Mouse (Mus musculus): Measurements from ENCODE around the gene Mindy1.

Mindy1 gene

DNA sequence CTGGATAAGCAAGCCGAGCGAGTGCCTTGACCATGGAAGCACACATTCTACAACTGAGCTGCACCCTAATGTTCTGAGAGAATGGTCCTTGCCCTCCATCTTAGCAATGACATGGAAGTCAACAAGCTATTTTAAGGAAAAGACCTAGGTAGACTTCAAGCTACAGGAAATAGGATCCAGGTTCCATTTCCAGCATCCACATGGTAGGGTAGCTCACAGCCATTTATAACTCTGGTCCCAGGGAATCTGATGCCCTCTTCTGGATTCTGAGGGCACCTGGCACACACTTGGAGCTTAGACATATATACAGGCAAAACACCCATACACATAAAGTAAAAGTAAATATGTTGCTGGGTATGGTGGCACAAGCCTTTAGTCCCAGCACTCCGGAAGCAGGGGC lies 15.1 kb upstream of the Mindy1 start:
- ATAC-seq (ENCODE audit: insufficient number of reproducible peaks, low FRiP score, low TSS enrichment), result no peak

DNA sequence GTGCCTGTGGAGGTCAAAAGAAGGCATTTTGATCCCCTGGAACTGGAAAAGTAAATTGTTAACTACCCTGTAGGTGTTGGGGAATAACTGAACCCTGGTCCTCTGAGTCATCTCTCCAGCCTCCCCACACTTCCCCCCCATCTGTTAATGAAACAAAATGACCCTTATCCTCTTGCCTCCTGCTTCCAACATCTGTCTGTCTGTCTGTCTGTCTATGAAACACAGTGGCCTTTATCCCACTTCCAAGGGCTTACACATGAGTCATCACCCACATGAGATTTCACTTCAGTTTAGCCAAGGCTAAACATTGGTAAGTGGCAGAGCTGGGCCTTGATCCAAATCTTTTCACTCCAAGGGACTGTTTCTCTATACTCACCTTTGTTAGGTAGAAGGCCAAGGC lies 13.3 kb upstream of the Mindy1 start:
- ATAC-seq (ENCODE audit: insufficient number of reproducible peaks, low FRiP score, low TSS enrichment), result no peak

DNA sequence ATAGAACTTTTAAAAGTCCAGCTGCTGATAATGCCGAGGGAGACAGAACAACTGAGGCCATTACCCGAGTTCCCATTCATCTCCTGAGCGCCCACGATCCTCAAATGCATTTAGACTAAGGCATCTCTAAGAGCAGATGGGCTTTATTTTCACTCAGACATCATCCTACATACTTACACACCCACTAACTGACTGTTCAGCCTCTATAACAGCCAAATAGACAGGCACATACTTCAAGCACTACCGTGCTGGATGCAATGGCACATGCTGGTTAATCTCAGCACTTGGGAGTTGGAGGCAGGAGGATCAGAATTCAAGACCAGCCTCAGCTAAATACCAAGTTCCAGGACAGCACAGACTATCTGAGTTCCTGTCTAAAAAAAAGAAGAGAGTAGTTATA lies 11.4 kb upstream of the Mindy1 start:
- ATAC-seq (ENCODE audit: insufficient number of reproducible peaks, low FRiP score, low TSS enrichment), result no peak

DNA sequence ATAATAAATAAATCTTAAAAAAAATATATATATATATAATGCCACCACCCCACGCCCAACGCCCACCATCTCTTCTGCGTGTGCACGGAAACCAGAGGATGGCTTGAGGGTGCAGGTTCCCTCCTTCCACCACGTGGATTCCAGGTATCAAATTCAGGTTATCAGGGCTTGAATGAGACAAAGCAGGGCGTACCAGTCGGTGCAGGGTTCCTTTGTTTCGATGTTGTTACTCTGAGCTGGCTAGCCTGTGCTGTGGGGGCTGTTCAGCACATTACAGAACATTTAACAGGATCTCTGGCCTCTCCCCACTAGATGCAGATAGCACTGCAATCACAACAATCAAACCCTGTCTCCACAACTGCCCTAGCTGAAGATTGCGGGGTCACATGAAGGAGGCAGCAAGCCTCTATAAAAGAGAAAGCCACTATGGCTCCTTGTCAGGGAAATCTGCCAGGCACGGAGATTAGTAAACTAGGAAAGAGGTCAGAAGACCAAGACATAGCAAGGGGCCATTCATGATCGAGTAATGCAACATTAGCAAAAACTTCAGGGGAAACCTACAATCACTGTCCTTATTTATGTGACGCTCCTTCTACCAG lies 10.3 kb upstream of the Mindy1 start:
- ATAC-seq (ENCODE audit: insufficient number of reproducible peaks, low FRiP score, low TSS enrichment), result no peak

DNA sequence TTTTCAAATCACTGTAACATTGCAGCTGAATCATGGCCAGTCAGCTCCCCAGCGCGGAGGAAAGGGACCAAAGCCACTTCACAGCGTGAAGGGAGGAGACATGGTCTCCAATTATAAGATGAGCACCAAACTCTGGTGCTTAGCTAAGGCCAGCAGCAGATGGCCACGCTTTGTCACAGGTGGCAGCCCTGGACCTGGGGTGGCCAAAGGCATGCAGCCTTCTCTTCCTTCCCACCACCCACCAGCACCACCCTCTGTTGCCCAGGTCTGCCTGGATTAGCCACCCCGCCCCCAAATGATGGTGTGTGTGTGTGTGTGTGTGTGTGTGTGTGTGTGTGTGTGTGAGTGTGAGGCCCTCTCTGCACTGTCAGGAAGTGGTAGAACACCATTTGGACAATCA lies 7.7 kb upstream of the Mindy1 start:
- ATAC-seq (ENCODE audit: insufficient number of reproducible peaks, low FRiP score, low TSS enrichment), result peak; percentile 92

DNA sequence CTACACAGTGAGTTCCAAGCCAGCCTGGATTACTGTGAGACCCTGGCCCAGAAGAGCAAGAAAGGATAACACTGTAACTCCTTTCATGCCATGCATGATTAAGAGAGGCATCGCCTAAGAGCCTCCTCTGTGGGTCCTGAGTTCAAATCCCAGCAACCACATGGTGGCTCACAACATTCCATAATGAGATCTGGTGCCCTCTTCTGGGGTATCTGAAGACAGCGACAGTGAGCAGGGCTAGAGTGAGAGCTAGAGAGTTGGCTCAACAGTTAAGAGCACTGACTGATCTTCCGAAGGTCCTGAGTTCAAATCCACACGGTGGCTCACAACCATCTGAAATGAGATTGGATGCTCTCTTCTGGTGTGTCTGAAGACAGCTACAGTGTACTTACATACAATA lies 6.7 kb upstream of the Mindy1 start:
- no peak for ATAC-seq (ENCODE audit: insufficient number of reproducible peaks, low FRiP score, low TSS enrichment)

DNA sequence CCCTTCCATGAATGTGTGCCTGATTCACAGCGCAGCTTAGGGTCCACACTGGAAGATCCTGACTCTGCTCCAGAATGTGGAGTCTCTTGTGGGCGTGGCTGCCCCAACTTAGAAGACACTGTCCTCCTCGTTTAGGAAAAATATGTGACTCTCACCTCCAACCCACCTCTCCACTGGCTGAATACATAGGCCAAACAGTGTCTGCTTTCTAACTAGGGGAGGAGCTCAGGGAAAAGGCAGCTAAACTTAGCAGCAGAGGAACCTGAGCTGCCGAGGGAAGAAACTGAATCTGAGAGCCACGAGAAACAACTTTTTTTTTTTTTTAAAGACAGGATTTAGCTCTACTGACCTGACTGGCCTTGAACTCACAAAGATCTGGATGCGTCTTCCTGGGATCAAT lies 6.0 kb upstream of the Mindy1 start:
- ATAC-seq (ENCODE audit: insufficient number of reproducible peaks, low FRiP score, low TSS enrichment), result no peak

DNA sequence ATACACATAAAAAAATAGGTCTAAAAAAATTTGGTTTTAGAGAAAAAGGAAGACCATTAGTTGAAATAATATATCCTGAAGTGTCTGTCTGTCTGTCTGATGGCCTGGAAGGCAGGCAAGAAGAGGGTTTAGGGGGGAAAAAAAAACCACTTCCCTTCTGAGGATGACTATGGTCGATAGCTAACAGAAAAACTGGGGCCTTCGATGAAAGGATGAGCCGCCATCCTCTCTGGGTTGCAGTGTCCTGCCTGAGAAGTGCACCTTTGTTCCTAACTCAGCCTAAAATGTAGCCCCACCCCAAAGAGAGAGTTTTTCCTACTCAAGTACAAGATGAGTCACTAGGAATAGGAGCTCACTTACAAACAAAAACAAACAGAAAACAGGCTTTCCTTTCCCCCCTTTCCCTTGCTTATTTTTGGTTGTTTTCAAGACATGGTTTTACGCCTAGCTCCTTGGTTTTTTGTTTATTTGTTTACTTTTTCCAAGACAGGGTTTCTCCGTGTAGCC lies 4.7 kb upstream of the Mindy1 start:
- ATAC-seq (ENCODE audit: insufficient number of reproducible peaks, low FRiP score, low TSS enrichment), result no peak

DNA sequence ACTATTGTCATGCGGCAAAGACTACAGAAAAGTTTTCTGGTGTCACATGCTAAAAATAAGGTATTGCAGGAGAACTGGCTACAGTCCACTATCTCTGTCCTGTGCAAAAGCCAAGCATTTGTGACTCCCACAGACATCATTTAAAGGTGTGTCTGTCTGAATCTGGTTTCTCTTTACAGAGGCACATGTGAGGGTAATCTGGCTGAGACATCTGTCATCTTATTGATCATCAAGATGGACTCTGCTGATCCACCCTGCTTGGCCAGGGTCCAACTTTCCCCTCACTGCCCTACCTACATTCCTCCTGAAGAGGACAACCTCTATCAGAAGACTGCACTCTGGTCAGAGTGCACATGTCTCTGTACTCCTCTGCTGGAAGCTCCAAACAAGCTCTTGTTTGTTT lies 4.0 kb upstream of the Mindy1 start:
- no peak for ATAC-seq (ENCODE audit: insufficient number of reproducible peaks, low FRiP score, low TSS enrichment)

DNA sequence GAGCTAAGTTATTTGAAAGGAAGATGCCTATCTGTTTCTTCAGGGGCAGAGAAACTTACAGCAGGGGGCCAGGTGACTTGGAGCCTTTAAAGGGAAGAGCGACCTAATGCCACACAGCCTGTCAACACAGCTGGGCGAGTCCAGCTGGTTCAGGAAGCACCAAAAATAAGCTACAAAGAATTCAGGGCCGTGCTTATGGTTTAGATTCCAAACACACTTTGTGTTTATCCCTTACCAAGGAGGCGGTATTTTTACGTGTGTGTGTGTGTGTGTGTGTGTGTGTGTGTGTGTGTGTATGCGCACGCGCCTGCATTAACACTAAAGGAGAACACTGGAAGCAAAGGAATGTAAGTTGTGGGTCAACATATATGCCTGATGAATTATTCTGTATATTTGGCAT lies 398 bp upstream of the Mindy1 start:
- no peak for ATAC-seq (ENCODE audit: insufficient number of reproducible peaks, low FRiP score, low TSS enrichment)

DNA sequence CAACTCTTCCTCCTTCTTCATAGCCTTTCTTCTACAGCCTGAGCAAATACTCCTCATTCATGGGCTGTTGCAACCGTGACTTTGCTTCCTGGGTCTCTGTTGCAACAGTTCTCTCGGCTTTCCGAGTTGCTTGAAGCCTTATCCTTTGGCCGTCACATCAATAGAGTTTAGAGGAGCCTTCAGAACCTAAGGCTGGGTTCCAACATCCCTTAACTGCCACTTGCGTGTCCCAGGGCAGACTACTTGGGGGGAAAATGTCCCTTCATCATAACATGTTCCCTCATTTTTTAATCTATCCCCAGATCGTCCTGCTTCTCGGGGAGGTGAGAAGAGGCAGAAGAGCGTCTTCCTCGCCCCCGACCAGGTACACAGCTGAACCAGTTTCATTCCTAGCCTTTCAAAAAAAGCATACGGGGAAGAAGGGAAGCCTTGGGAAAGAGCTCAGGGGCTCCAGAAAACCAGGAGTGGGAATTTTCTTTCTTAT lies 1.3 kb downstream of the Mindy1 start:
- no peak for ATAC-seq (ENCODE audit: insufficient number of reproducible peaks, low FRiP score, low TSS enrichment)

DNA sequence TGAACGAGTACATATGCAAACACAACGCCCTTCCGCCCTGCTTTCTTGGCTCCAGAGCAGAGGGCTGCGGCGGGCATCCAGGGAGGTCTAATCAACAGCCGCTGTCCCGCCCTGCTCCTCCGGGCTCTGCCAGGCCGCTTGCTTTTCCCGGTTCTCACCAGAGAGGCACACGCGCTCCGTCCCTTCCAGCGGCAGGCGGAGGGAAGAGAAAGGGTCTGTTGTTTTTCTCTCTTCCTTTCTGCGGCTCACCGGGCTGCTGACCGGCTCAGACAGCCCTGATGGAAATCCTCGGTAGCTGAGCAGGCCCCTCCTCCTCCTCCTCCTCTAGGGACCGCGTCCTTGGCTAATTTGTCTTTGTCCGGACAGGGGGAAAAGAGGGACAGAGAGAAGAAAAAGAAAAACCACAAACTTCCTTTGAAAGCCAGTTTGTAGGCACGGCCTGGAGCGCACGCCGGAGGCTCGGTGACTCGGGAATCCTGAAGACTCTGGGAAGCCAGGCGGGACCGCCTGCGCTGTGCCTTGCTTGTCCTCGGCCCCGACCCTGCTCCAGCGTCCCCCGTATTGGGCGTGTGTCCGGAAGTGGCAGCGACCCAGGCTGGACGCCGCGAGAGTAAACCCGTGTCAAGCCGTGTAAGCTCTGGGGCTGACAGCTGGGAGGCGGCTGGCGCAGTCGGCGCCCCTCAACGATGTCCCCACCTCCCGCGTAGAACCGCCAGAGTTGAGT lies 1.9 kb downstream of the Mindy1 start:
- ATAC-seq (ENCODE audit: insufficient number of reproducible peaks, low FRiP score, low TSS enrichment), result peak; percentile 68; the same call in 1 of the 2 replicates

DNA sequence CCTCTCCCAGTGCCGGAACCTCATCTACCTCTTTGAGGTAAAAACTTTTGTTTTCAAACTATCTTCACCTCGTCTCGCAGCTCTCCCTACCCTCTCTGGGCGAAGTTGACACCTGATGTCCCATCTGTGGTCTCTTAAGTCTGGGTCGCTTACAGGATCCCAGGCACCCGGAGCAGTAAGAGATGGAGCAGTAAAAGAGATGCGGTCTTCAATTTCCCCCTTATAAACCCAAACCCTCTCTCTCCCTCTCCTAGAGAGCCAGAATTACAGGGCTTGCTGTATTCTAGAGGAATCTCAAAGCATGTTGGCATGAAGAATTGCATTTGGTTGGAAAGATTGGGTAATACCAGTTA lies 2.4 kb downstream of the Mindy1 start:
- ATAC-seq (ENCODE audit: insufficient number of reproducible peaks, low FRiP score, low TSS enrichment), result no peak

DNA sequence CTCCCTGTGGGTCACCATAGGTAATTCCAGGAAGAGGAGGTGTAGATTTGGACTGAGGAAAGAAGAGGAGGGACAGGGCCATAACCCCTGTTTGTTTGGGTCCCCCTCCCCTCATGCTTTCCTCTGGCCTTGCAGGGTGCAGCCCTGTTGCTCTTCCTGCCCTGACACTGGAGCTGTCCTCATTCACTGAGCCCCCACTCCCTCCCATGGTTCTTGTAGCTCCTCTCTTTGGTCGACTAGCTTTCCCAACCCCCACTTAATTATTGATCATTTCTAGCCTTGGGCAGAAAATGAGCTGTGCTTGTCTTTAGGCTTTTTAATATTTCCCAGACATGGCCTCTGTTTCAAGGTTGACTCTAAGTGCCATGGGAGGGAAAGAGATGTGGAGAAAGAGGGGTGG lies 2.9 kb downstream of the Mindy1 start:
- ATAC-seq (ENCODE audit: insufficient number of reproducible peaks, low FRiP score, low TSS enrichment), result no peak

DNA sequence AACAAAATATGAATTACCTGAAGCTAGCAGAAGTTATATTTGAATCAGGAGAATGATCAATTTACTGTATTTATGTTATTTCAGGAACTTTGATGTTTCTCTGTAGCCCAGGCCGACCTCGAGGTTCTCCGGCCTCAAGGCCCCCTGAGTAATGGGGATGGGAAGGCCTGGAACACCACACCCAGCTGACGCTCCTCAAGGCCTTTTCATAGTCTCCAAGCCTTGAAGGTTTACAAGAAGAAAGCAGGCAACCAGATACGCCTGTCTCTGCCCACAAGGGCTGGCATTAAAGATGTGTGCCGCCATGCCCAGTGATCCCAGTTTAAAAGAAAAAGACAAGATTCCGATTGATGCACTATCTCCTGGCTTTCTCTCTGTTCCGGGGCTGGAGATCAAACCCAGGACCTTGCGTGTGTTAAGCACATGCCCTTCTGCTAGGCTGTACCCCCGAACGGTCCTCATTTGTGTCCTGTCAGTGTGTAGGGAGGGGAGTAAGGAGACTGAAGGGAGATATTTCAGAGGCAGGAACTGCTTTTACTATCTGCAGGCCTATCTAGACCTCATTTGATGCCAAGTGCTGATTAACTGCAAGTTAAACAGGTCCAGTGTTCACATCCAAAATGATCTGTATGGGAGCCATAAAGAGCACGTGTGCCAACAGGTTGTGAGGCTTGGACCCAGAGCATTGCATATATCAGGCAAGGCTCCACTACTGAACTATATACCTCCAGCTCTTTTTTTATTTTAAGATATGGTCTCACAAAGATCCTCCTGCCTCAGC lies 3.5 kb downstream of the Mindy1 start:
- no peak for ATAC-seq (ENCODE audit: insufficient number of reproducible peaks, low FRiP score, low TSS enrichment)

DNA sequence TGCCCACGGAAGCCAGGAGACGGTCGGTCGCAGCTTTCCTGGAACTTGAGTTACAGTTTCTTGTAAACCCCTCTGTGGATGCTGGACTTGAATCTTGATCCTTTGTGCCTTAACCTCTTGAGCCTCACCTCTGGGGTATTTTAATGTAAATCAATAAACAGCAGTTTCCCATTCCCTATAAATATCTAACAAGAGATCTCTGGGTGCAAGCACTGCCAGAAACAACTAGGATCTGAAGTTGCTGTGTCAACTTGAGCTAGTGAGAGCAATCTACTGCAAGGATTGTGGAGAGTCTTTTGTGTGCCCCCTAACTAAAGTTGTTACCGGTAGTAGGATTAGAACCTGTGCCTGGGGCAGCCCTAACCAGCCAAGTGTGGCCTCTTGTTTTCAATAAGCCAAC lies 4.2 kb downstream of the Mindy1 start:
- ATAC-seq (ENCODE audit: insufficient number of reproducible peaks, low FRiP score, low TSS enrichment), result no peak

DNA sequence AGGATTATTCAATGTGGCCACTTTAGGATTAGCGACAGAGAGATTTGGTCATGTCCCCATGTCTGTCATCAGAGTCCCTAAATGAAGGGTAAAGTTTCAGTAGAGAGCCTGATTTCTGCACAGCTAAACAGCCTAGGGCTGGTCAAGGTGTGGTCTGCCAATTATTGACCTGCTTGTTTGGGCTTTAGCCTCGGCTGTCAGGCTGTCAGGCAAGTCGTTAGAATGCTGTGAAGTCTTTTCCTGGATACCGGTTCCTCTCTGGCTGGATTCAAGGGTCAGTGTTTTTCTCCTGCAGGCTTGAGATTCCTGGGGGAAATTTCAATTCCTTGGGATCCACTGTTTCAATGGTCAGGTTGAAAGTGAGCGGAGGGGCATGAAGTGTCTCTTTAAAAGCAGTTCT lies 4.9 kb downstream of the Mindy1 start:
- ATAC-seq (ENCODE audit: insufficient number of reproducible peaks, low FRiP score, low TSS enrichment), result no peak

DNA sequence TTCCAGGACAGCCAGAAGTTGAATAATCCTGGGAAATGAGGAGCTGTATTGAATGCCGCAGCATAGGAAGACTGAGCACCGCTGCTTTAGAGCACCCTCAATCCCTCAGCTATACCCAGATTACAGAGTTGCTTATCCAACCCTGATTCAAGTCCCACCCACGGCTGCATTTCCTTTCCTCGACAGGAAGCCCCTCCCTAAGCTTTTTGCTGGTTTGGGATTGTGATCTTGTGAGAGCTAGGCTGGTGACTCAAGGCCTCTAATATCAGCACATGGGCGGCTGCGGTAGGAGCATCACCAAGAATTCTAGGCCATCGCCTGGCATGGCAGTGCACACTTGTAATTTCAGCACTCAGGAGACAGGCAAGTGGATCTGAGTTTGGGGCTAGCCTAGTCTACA lies 5.4 kb downstream of the Mindy1 start:
- no peak for ATAC-seq (ENCODE audit: insufficient number of reproducible peaks, low FRiP score, low TSS enrichment)

DNA sequence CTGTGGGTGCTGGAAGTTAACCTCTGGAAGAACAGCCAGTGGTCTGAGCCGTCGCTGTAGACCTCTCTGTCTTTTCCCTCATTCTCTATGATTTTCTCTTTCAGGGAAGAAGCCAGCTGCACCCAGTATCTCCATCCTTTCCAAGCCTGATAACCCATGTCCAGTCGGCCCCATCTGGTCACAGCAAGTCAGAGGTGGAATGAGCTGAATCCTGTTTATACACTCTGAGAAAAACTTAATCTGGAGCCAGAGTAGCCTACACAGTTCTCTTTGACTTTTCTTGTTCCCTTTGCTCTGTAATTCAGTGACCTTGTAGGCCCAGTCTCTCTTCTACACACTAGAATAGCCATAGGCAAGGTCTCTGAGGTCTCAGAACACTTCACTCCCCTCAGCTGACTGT lies 6.4 kb downstream of the Mindy1 start:
- no peak for ATAC-seq (ENCODE audit: insufficient number of reproducible peaks, low FRiP score, low TSS enrichment)

DNA sequence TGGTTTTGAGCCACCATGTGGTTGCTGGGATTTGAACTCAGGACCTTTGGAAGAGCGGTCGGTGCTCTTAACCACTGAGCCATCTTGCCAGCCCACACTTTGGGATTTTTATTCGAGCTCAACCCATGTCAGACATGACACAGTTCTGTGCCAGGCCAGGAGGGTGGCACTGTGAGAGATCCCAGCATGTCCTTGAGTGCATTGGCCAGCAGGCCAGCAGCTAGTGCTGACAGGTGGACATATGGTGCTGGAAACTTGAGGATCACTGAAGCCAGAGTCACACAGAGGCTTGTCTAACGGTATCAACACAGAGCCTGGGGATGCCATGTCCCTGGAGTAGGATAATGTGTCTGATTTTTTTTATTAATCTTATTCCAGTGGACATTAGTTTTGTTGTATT lies 8.3 kb downstream of the Mindy1 start:
- ATAC-seq (ENCODE audit: insufficient number of reproducible peaks, low FRiP score, low TSS enrichment), result peak; percentile 83

DNA sequence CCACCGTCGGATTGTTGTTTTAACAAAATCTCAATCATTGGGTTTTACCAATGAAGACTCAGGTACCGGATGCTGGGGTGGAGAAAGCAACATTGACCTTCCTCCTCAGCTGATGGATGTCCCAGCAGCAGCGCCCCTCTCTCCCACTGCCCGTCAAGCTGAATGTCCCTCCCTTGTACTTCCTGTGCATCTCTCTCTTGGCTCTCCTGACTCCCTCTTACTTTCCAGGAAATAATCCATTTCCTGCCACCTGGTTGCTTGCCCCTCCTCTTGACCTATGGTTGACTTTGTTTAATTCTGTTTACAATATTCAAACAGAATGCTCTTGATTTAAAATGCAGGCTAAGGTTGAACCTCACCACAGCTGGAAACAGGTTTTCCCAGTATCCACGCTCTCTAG lies 9.0 kb downstream of the Mindy1 start:
- ATAC-seq (ENCODE audit: insufficient number of reproducible peaks, low FRiP score, low TSS enrichment), result no peak

All from cerebellum, adult (tissue).